In the genomic region with DNA sequence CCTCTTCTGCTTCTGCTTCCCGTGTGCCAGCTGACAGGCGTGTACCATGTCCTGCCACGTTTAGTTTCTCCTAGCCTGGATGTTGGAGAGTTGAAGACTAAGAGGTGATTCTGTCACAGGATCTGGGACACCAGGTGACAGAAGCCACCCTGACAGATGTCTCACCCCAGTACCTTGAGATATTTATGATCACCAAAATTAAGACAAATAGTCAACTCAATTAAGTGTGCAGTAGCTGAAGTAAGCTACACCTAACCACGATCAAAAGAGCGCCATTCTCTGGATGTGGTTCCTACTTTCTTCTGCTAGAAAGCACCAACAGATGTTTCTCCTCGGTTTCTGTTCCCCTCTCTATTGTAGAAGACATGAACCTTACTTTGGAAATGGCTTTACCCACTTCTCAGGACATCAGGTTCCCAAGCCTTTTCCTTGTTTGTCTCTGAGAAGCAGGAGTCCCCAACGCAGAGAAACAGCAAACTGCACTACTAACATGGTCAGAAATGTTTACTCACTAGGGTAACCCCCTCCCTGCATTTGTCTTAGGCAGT, we compare ENCODE assay signal across 17 mouse cellular contexts. TPM values are rescaled to one million over a fixed set of nuclear protein-coding genes. Genes with fewer than 3 reads are reported as not detected.
A peak's percentile ranks its signal among the peaks of the same experiment; 100 is the strongest.
DNase-seq lines count a peak whose midpoint lies in the region; ATAC-seq and TF ChIP-seq lines count a peak whose summit lies in the region.
"Had no signal": no experiment of that assay in that cellular context is flagged by ENCODE, and none has a peak within 500 bp of the region (broad histone marks: within the 10 kb centered on the region; RNA-seq: fewer than 3 reads in every experiment).

No protein-coding gene starts in this region.

- dilution Hi-C loops in CH12.LX (cut with MboI; ENCODE audit: extremely low pct_ligation_motif_present, extremely low pct_unique_long_range_greater_than_20kb, low sequenced_read_pairs), result no loop called here

- no peaks in the 10 kb centered on the region for H3K9me3 ChIP-seq in CH12.LX (replicated peaks; ENCODE audit: low read length)
- no peaks in the 10 kb centered on the region for H3K9me3 ChIP-seq in kidney, embryonic 14.5 days (ENCODE audit: control insufficient read depth, low read length)
- H3K9me3 ChIP-seq: embryonic facial prominence, embryonic 10.5 days; forebrain, embryonic 13.5 days; heart, embryonic 13.5 days; hindbrain, embryonic 15.5 days had no signal

- no peak for TF ChIP-seq CTCF in spleen, adult 2 months (IDR thresholded peaks at IDR 0.05; ENCODE audit: extremely low read depth, insufficient read depth, insufficient read length, insufficient replicate concordance)
- no peak for TF ChIP-seq CTCF in CH12.LX (conservative IDR thresholded peaks at IDR 0.05 in 1 of 2, IDR thresholded peaks at IDR 0.05 in 1 of 2; ENCODE audit: low read depth in 2 of 2, low read length in 2 of 2)

- H3K27me3 ChIP-seq in spleen, adult 2 months (ENCODE audit: control insufficient read depth, insufficient read depth, low read length), result no peaks in the 10 kb centered on the region
- H3K27me3 ChIP-seq in CH12.LX (replicated peaks), result no peaks in the 10 kb centered on the region
- H3K27me3 ChIP-seq in kidney, embryonic 14.5 days (ENCODE audit: control insufficient read depth, insufficient read depth, low read length), result no peaks in the 10 kb centered on the region
- H3K27me3 ChIP-seq: forebrain, embryonic 13.5 days; heart, embryonic 13.5 days; hindbrain, embryonic 15.5 days had no signal

- in situ Hi-C loops in CH12.LX (cut with MboI; ENCODE audit: low pct_ligation_motif_present, low pct_unique_long_range_greater_than_20kb, low sequenced_read_pairs), result no loop called here

- WGBS in spleen, adult 2 months, result 48% methylated on average over 7 of the region's 7 CpGs
- 79% methylated on average over 7 of the region's 7 CpGs for WGBS in kidney, embryonic 14.5 days

- peaks cover 13% of the 10 kb centered on the region for H3K4me1 ChIP-seq in spleen, adult 2 months (ENCODE audit: control insufficient read depth, insufficient read depth, insufficient read length)
- peaks cover 23 to 71% of the 10 kb centered on the region in 2 experiments for H3K4me1 ChIP-seq in CH12.LX (ENCODE audit: control insufficient read depth in 1 of 2, insufficient read depth in 2 of 2)
- H3K4me1 ChIP-seq in kidney, embryonic 14.5 days (ENCODE audit: control insufficient read depth, insufficient read depth, low read length), result no peaks in the 10 kb centered on the region
- H3K4me1 ChIP-seq: embryonic facial prominence, embryonic 10.5 days; forebrain, embryonic 13.5 days; hindbrain, embryonic 15.5 days had no signal

- H3K79me2 ChIP-seq in CH12.LX (replicated peaks; ENCODE audit: control insufficient read depth, extremely low read depth, insufficient read depth, poor library complexity, severe bottlenecking), result no peaks in the 10 kb centered on the region

- H3K4me2 ChIP-seq in CH12.LX (ENCODE audit: insufficient read depth, low read depth, poor library complexity, severe bottlenecking), result peak overlapping the region; percentile 65
- no peak overlapping the region for H3K4me2 ChIP-seq in kidney, embryonic 14.5 days (replicated peaks; ENCODE audit: low read depth, low read length)
- H3K4me2 ChIP-seq: forebrain, embryonic 13.5 days; heart, embryonic 13.5 days; hindbrain, embryonic 15.5 days had no signal

- no peak for TF ChIP-seq RAD21 in CH12.LX (IDR thresholded peaks at IDR 0.05; ENCODE audit: low read depth, low read length)

- DNase-seq in spleen, adult 2 months (ENCODE audit: low read depth in 1 of 2, low spot score in 2 of 2), result no peak
- DNase-seq in spleen, postnatal 10 days (ENCODE audit: low spot score in 2 of 2), result no peak
- DNase-seq in CH12.LX (ENCODE audit: extremely low read depth), result peak; percentile 41
- no peak for DNase-seq in left cerebral cortex, postnatal 4 days
- no peak for DNase-seq in left cerebral cortex, adult 8-10 months (ENCODE audit: low spot score in 2 of 2)
- DNase-seq: adrenal gland, postnatal 10 days; cerebellum, adult 11 months; cerebellum, adult 8-10 months; cerebellum, postnatal 25 days; heart, postnatal 36 days had no signal

- peak; percentile 83 for TF ChIP-seq EP300 in CH12.LX (IDR thresholded peaks at IDR 0.05; ENCODE audit: low read length)

- peak overlapping the region; percentile 16; the same call in 1 of the 2 replicates for H3K27ac ChIP-seq in spleen, adult 2 months (ENCODE audit: insufficient read depth, low read length)
- H3K27ac ChIP-seq in CH12.LX (ENCODE audit: insufficient read depth, low read depth), result peak overlapping the region; percentile 61
- no peak overlapping the region for H3K27ac ChIP-seq in kidney, embryonic 14.5 days (ENCODE audit: low read depth, low read length)
- H3K27ac ChIP-seq: embryonic facial prominence, embryonic 10.5 days; forebrain, embryonic 13.5 days; heart, embryonic 13.5 days; hindbrain, embryonic 15.5 days had no signal

- H3K36me3 ChIP-seq in spleen, adult 2 months (ENCODE audit: control insufficient read depth, insufficient read depth, low read length), result no peaks in the 10 kb centered on the region
- H3K36me3 ChIP-seq in CH12.LX (replicated peaks in 1 of 2; ENCODE audit: control insufficient read depth in 1 of 2, insufficient read depth in 1 of 2, low read length in 1 of 2), result peaks cover 2 to 25% of the 10 kb centered on the region in 2 experiments
- H3K36me3 ChIP-seq in kidney, embryonic 14.5 days (ENCODE audit: control insufficient read depth, insufficient read depth, low read length), result no peaks in the 10 kb centered on the region
- H3K36me3 ChIP-seq: hindbrain, embryonic 15.5 days had no signal

- peak; percentile 40 for ATAC-seq in megakaryocyte progenitor cell, adult 5-6 weeks (replicated peaks; ENCODE audit: poor library complexity)
- no peak for ATAC-seq in kidney, embryonic 14.5 days (ENCODE audit: low FRiP score, low TSS enrichment)
- ATAC-seq: CD4-positive, CD25-positive, alpha-beta regulatory T cell, adult 4 months; forebrain, embryonic 13.5 days had no signal

- no peak for TF ChIP-seq POLR2A in spleen, adult 2 months (IDR thresholded peaks at IDR 0.05; ENCODE audit: low read depth, low read length)
- no peak for TF ChIP-seq POLR2A in CH12.LX (IDR thresholded peaks at IDR 0.05; ENCODE audit: low read depth, low read length)

- no peak overlapping the region for H3K9ac ChIP-seq in CH12.LX (ENCODE audit: insufficient read depth, low read depth)
- no peak overlapping the region for H3K9ac ChIP-seq in kidney, embryonic 14.5 days (ENCODE audit: low read depth, low read length)
- H3K9ac ChIP-seq: forebrain, embryonic 13.5 days; heart, embryonic 13.5 days; hindbrain, embryonic 15.5 days had no signal

- no peak overlapping the region for H3K4me3 ChIP-seq in spleen, adult 2 months (ENCODE audit: extremely low read depth, insufficient read depth, insufficient read length)
- H3K4me3 ChIP-seq in CH12.LX (replicated peaks in 1 of 3; ENCODE audit: low read depth in 2 of 3, low read length in 2 of 3, poor library complexity in 1 of 3), result peak overlapping the region in 1 of 3 experiments; percentile 4
- H3K4me3 ChIP-seq in kidney, embryonic 14.5 days (ENCODE audit: low read length), result no peak overlapping the region
- H3K4me3 ChIP-seq: embryonic facial prominence, embryonic 10.5 days; forebrain, embryonic 13.5 days; heart, embryonic 13.5 days; hindbrain, embryonic 15.5 days had no signal

- intact Hi-C loops in left cerebral cortex, postnatal 4 days (cut with DNase I), result no loop called here

TF ChIP-seq in CH12.LX, 34 proteins besides CTCF, POLR2A, EP300 and RAD21 (continues in another document):
- TF ChIP-seq MAX (IDR thresholded peaks at IDR 0.05; ENCODE audit: low read length), result no peak
- peak; percentile 71 for TF ChIP-seq IRF4 (IDR thresholded peaks at IDR 0.05; ENCODE audit: low read depth, low read length)
- TF ChIP-seq MAZ (IDR thresholded peaks at IDR 0.05; ENCODE audit: low read depth, low read length), result no peak
- no peak; the same call in 1 of the 2 replicates for TF ChIP-seq MXI1 (IDR thresholded peaks at IDR 0.05; ENCODE audit: low read depth, low read length)
- no peak for TF ChIP-seq RCOR1 (conservative IDR thresholded peaks at IDR 0.05; ENCODE audit: low read depth, low read length)
- TF ChIP-seq ETS1 (conservative IDR thresholded peaks at IDR 0.05; ENCODE audit: low read depth, low read length), result no peak; the same call in 1 of the 2 replicates
- peak; percentile 57 for TF ChIP-seq TCF12 (IDR thresholded peaks at IDR 0.05; ENCODE audit: low read depth, low read length)
- TF ChIP-seq ZMIZ1 (IDR thresholded peaks at IDR 0.05; ENCODE audit: low read depth, low read length), result no peak
- peak; percentile 13; the same call in 1 of the 2 replicates for TF ChIP-seq SIN3A (IDR thresholded peaks at IDR 0.05; ENCODE audit: low read length)

RNA-seq across cellular contexts. Expression of a gene that starts 23.7 kb away (rescaled TPM):
- 29.0 and 30.9 TPM in 2 replicates for polyA plus RNA-seq in spleen, adult 2 months (2012; rRNA removed)
- 6.5 and 10.2 TPM in 2 replicates for total RNA-seq in CH12.LX (2012; rRNA removed)
- total RNA-seq in CH12.LX (2014; rRNA removed), result 8.9 and 9.5 TPM in 2 replicates
- polyA plus RNA-seq in CH12.LX (2012; ENCODE audit: insufficient read length, low read depth), result 16.4 and 18.6 TPM in 2 replicates
- 22.3 and 28.9 TPM in 2 replicates for total RNA-seq in megakaryocyte progenitor cell, adult 5-6 weeks (2015)
- total RNA-seq in megakaryocyte progenitor cell, adult 5-6 weeks (2017), result 27.4 and 27.6 TPM in 2 replicates
- 10 to 100 TPM; 18.9 to 20.8 TPM for total RNA-seq in left cerebral cortex, postnatal 4 days (2021)
- polyA plus RNA-seq in kidney, embryonic 14.5 days (2014; fragmentation: Nextera tagmentation; extraction: Ambion mirVana), result 5.5 and 5.7 TPM in 2 replicates
- total RNA-seq in left cerebral cortex, adult 8-10 months (2022), result 10 to 100 TPM; 53.3 to 56.8 (median 55.8) TPM

RNA-seq across cellular contexts. Expression of a gene that starts 45.3 kb away (rescaled TPM):
- polyA plus RNA-seq in spleen, adult 2 months (2012; rRNA removed), result 3.7 and 4.4 TPM in 2 replicates
- total RNA-seq in CH12.LX (2012; rRNA removed) (53.1 and 65.3 TPM in 2 replicates), CH12.LX (2014; rRNA removed) (84.4 and 96.5 TPM in 2 replicates)
- 80.0 and 84.9 TPM in 2 replicates for polyA plus RNA-seq in CH12.LX (2012; ENCODE audit: insufficient read length, low read depth)
- 79.2 and 89.9 TPM in 2 replicates for total RNA-seq in megakaryocyte progenitor cell, adult 5-6 weeks (2015)
- 78.3 and 107 TPM in 2 replicates for total RNA-seq in megakaryocyte progenitor cell, adult 5-6 weeks (2017)
- 10 to 100 TPM; 70.6 to 76.1 TPM for total RNA-seq in left cerebral cortex, postnatal 4 days (2021)
- 44.2 and 49.6 TPM in 2 replicates for polyA plus RNA-seq in kidney, embryonic 14.5 days (2014; fragmentation: Nextera tagmentation; extraction: Ambion mirVana)
- total RNA-seq in left cerebral cortex, adult 8-10 months (2022), result 10 to 100 TPM; 77.0 to 82.6 (median 79.5) TPM

RNA-seq across cellular contexts. Expression of a gene that starts 52.9 kb away (rescaled TPM):
- polyA plus RNA-seq in spleen, adult 2 months (2012; rRNA removed), result 3.2 and 3.4 TPM in 2 replicates
- total RNA-seq in CH12.LX (2012; rRNA removed) (14.3 and 15.0 TPM in 2 replicates), CH12.LX (2014; rRNA removed) (27.4 and 27.5 TPM in 2 replicates)
- polyA plus RNA-seq in CH12.LX (2012; ENCODE audit: insufficient read length, low read depth), result 26.0 and 31.1 TPM in 2 replicates
- 63.9 and 78.8 TPM in 2 replicates for total RNA-seq in megakaryocyte progenitor cell, adult 5-6 weeks (2015)
- total RNA-seq in megakaryocyte progenitor cell, adult 5-6 weeks (2017), result 32.8 and 37.5 TPM in 2 replicates
- 10 to 100 TPM; 76.3 to 82.5 TPM for total RNA-seq in left cerebral cortex, postnatal 4 days (2021)
- polyA plus RNA-seq in kidney, embryonic 14.5 days (2014; fragmentation: Nextera tagmentation; extraction: Ambion mirVana), result 36.1 and 53.6 TPM in 2 replicates
- 10 to 100 TPM; 64.8 to 75.8 (median 70.8) TPM for total RNA-seq in left cerebral cortex, adult 8-10 months (2022)
